Comparison of ENCODE assay signal across 8 mouse cellular contexts in the genomic region with DNA sequence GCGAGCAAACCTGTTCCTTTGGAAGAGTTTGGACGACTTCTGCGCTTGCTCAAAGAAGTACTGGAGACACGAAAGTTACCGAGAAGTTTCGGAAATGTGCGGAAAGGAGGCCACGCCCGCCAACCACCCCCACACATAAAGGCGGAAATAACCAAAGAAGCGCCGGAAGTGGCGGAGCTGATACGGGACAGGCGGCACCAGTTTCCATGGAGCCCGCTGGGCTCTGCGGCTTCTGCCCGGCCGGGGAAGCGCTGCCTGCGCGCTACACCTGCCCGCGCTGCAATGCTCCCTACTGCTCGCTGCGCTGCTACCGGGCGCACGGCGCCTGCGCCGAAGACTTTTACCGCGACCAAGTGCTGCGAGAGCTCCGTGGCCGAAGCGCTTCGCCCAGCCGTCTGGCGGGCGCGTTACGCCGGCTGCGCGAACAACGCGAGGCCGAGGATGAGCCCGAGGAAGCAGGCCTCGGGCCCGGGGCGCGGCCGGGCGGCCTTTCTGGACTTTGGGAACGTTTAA. TPM values are rescaled to one million over a fixed set of nuclear protein-coding genes. Genes with fewer than 3 reads are reported as not detected.
A peak's percentile ranks its signal among the peaks of the same experiment; 100 is the strongest.
DNase-seq lines count a peak whose midpoint lies in the region; ATAC-seq and TF ChIP-seq lines count a peak whose summit lies in the region.

A gene (plus strand): TSS at position 172 of the 513 bp plus-strand sequence.

- peak within 1 kb of the TSS; percentile 87 for H3K27ac ChIP-seq in bone marrow macrophage, adult 2 months (ENCODE audit: insufficient read depth, low read depth, low read length)
- H3K27ac ChIP-seq in embryonic fibroblast, embryonic 13.5 days (ENCODE audit: insufficient read depth, low read length) = peak within 1 kb of the TSS; percentile 84
- peak within 1 kb of the TSS; percentile 96 for H3K27ac ChIP-seq in heart, embryonic 10.5 days
- H3K27ac ChIP-seq in kidney, embryonic 15.5 days = peak within 1 kb of the TSS; percentile 95
- peak within 1 kb of the TSS; percentile 96 for H3K27ac ChIP-seq in stomach, embryonic 14.5 days (ENCODE audit: low read length)

- no peak for TF ChIP-seq CTCF in bone marrow macrophage, adult 2 months (IDR thresholded peaks at IDR 0.05; ENCODE audit: low read depth, low read length)
- TF ChIP-seq CTCF in embryonic fibroblast, embryonic 13.5 days (IDR thresholded peaks at IDR 0.05; ENCODE audit: borderline replicate concordance, insufficient read depth, low read length) = no peak

- H3K9me3 ChIP-seq in heart, embryonic 10.5 days = no peaks in the 10 kb centered on the region
- H3K9me3 ChIP-seq in kidney, embryonic 15.5 days (replicated peaks) = no peaks in the 10 kb centered on the region
- no peaks in the 10 kb centered on the region for H3K9me3 ChIP-seq in stomach, embryonic 14.5 days (ENCODE audit: control insufficient read depth, low read depth, low read length)

- WGBS in heart, embryonic 10.5 days = under 1% methylated on average over 58 of the region's 58 CpGs
- under 1% methylated on average over 58 of the region's 58 CpGs for WGBS in kidney, embryonic 15.5 days
- WGBS in stomach, embryonic 14.5 days = under 1% methylated on average over 57 of the region's 58 CpGs

- H3K4me3 ChIP-seq in bone marrow macrophage, adult 2 months (ENCODE audit: insufficient read depth, low read length) = peak within 1 kb of the TSS; percentile 90
- H3K4me3 ChIP-seq in embryonic fibroblast, embryonic 13.5 days (ENCODE audit: insufficient read depth, low read length) = peak within 1 kb of the TSS; percentile 60
- H3K4me3 ChIP-seq in heart, embryonic 10.5 days = peak within 1 kb of the TSS; percentile 82
- H3K4me3 ChIP-seq in kidney, embryonic 15.5 days (replicated peaks) = peak within 1 kb of the TSS; percentile 80
- H3K4me3 ChIP-seq in stomach, embryonic 14.5 days (ENCODE audit: low read depth, low read length) = peak within 1 kb of the TSS; percentile 79

- no peak; the same call in 1 of the 2 replicates for TF ChIP-seq POLR2A in bone marrow macrophage, adult 2 months (IDR thresholded peaks at IDR 0.05; ENCODE audit: borderline replicate concordance, low read depth, low read length)
- peak; percentile 68 for TF ChIP-seq POLR2A in embryonic fibroblast, embryonic 13.5 days (IDR thresholded peaks at IDR 0.05; ENCODE audit: low read depth, low read length)

- H3K9ac ChIP-seq in kidney, embryonic 15.5 days = peak within 1 kb of the TSS; percentile 94
- H3K9ac ChIP-seq in stomach, embryonic 14.5 days (replicated peaks; ENCODE audit: low read depth, low read length) = peak within 1 kb of the TSS; percentile 95

- peak within 1 kb of the TSS; percentile 98 for H3K4me2 ChIP-seq in kidney, embryonic 15.5 days
- H3K4me2 ChIP-seq in stomach, embryonic 14.5 days (replicated peaks; ENCODE audit: low read depth, low read length) = peak within 1 kb of the TSS; percentile 99

- peak; percentile 93 to 95 for DNase-seq in B cell, adult 2 months
- DNase-seq in heart, embryonic 10.5 days (ENCODE audit: low spot score) = peak; percentile 97
- peak; percentile 93 for DNase-seq in liver

- peaks cover 17% of the 10 kb centered on the region for H3K36me3 ChIP-seq in heart, embryonic 10.5 days
- H3K36me3 ChIP-seq in kidney, embryonic 15.5 days = peaks cover 19% of the 10 kb centered on the region
- H3K36me3 ChIP-seq in stomach, embryonic 14.5 days (ENCODE audit: control insufficient read depth, insufficient read depth, low read length) = peaks cover 13% of the 10 kb centered on the region

- H3K4me1 ChIP-seq in bone marrow macrophage, adult 2 months (ENCODE audit: control insufficient read depth, insufficient read depth, low read length) = peaks cover 12% of the 10 kb centered on the region
- peaks cover 4% of the 10 kb centered on the region; the same call in 1 of the 2 replicates for H3K4me1 ChIP-seq in embryonic fibroblast, embryonic 13.5 days (ENCODE audit: control insufficient read depth, insufficient read depth, low read length)
- peaks cover 42% of the 10 kb centered on the region for H3K4me1 ChIP-seq in heart, embryonic 10.5 days
- H3K4me1 ChIP-seq in kidney, embryonic 15.5 days = peaks cover 48% of the 10 kb centered on the region
- H3K4me1 ChIP-seq in stomach, embryonic 14.5 days (ENCODE audit: control insufficient read depth, insufficient read depth, low read length) = peaks cover 20% of the 10 kb centered on the region

- peak; percentile 73 for ATAC-seq in kidney, embryonic 15.5 days (replicated peaks; ENCODE audit: low FRiP score)
- peak; percentile 78 for ATAC-seq in monocyte, adult 5-6 weeks (replicated peaks; ENCODE audit: insufficient number of reproducible peaks, low FRiP score, low TSS enrichment, poor library complexity, severe bottlenecking)
- ATAC-seq in stomach, embryonic 14.5 days (ENCODE audit: insufficient number of reproducible peaks, insufficient read depth, low FRiP score, low read depth) = peak; percentile 80

- no peaks in the 10 kb centered on the region for H3K27me3 ChIP-seq in heart, embryonic 10.5 days (ENCODE audit: insufficient read depth, poor library complexity, severe bottlenecking)
- no peaks in the 10 kb centered on the region for H3K27me3 ChIP-seq in kidney, embryonic 15.5 days
- H3K27me3 ChIP-seq in stomach, embryonic 14.5 days (ENCODE audit: control insufficient read depth, insufficient read depth, low read length) = no peaks in the 10 kb centered on the region

RNA-seq across cellular contexts. Expression of the gene that starts here (rescaled TPM):
- polyA plus RNA-seq in bone marrow macrophage, adult 2 months (2012; ENCODE audit: insufficient read depth, insufficient read length, missing spikeins) = 12.8 and 16.4 TPM in 2 replicates
- 8.9 and 9.9 TPM in 2 replicates for polyA plus RNA-seq in embryonic fibroblast, embryonic 13.5 days (2011; ENCODE audit: insufficient read length, low read depth, missing spikeins)
- 26.9 and 33.4 TPM in 2 replicates for polyA plus RNA-seq in heart, embryonic 10.5 days (2016; fragmentation: Nextera tagmentation; extraction: Ambion mirVana)
- polyA plus RNA-seq in kidney, embryonic 15.5 days (2015; fragmentation: Nextera tagmentation; extraction: Ambion mirVana) = 33.0 and 33.2 TPM in 2 replicates
- 4.8 to 9.3 TPM (median 8.4 TPM) in 3 replicates for total RNA-seq in monocyte, adult 5-6 weeks (2017)
- 27.6 and 30.8 TPM in 2 replicates for polyA plus RNA-seq in stomach, embryonic 14.5 days (2014; fragmentation: Nextera tagmentation; extraction: Ambion mirVana)

Comparison
In these comparisons a context has a peak if more than half of its experiments do, and no peak if none do; other contexts are left out.
1. Peak in every context shown above with its lines: DNase-seq, ATAC-seq, H3K4me3 ChIP-seq and H3K27ac ChIP-seq.